Mouse (Mus musculus): ENCODE data around the gene Ola1. TPM values are rescaled to one million over a fixed set of nuclear protein-coding genes. Genes with fewer than 3 reads are reported as not detected.

Gene Ola1
- polyA plus RNA-seq, 1 experiment from 2014 or later: 80.9 TPM

DNA sequence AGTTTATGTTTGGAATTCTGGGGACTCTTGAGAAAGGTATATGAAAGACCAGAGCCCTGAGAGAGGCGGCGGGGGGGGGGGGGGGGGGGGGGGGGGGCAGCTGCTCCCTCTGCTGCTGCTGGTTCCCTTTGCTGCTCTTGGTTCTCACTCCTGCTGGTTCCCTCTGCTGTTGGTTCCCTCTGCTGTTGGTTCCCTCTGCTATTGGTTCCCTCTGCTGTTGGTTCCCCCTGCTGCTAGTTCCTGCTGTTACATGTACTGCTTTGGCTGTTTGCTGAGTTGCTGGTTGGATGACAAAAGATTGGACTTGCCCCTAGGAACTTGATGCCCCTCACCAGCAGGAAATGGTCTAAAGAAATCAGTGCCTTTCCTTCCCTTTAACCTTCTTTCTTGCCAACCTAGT lies 138.6 kb downstream of the Ola1 start:
- WGBS: 20% methylated on average over 1 of the region's 2 CpGs
- H3K27ac ChIP-seq: no peak overlapping the region

DNA sequence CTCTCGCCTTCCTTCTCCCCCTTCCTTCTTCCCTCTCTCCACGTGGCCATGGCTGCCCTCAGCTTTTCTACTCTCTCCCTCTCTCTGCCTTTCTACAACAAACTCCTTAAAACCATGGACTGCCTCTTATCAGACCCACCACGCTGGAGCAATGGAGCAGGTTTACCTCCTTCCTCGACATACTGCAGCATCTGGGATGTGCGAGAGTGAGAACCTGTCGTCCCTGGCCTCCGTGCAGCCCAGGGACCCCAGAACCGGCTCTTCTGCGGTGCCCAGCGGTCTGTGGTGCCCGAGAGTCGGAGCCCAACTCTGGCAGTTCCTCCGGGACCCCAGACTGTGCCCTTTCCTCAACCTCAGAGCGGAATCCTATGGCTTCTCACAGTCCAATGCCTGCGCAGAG lies 139.4 kb downstream of the Ola1 start:
- Histone ChIP-seq H3K27me3 (no peaks in the 10 kb centered on the region), H3K4me1 (peaks cover 3% of the 10 kb centered on the region), H3K36me3 (no peaks in the 10 kb centered on the region), H3K9ac (no peak overlapping the region), H3K27ac (no peak overlapping the region), H3K9me3 (replicated peaks) (no peaks in the 10 kb centered on the region), H3K4me3 (no peak overlapping the region), H3K4me2 (replicated peaks) (no peak overlapping the region)
- ATAC-seq (ENCODE audit: low FRiP score): no peak
- WGBS: 64% methylated on average over 15 of the region's 15 CpGs

More for the DNA sequence above, 138.6 kb downstream of the Ola1 start:
- ATAC-seq (ENCODE audit: low FRiP score): no peak
- H3K4me1 ChIP-seq: peaks cover 3% of the 10 kb centered on the region
- no peaks in the 10 kb centered on the region for H3K36me3 ChIP-seq
- H3K4me2 ChIP-seq (replicated peaks): no peak overlapping the region
- H3K27me3 ChIP-seq: no peaks in the 10 kb centered on the region
- H3K9ac ChIP-seq: no peak overlapping the region
- H3K9me3 ChIP-seq (replicated peaks): no peaks in the 10 kb centered on the region
- no peak overlapping the region for H3K4me3 ChIP-seq

DNA sequence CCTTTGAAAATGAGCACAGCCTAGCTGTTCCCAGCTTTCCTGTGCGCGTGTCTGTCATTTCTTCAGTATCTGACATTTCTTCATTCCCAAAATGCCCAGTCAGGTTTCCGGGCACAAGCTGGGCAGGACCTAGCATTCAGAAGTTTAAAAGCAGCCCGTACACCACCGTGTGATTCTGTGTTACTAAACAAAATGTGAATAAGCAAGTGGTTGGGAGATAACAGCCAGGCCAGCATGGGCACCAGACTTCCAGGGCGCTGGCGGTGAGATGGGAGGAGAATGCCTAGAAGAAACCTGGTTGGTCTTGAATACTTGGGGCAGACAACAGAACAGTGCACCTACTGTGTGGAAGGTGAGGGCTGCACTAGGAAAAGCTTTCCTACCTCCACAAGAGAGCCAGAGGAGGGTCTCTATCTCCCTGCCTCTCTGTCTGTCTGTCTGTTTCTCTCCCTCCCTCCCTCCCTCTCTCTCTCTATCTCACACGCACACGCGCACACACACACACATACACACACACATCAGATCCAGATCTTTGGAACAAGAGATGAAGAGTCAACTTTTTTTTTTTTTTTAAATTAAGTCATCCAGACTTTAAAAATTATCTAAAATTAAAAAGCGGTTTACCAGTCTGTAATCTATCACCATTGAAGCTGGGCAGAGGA lies 144.8 kb downstream of the Ola1 start:
- H3K27me3 ChIP-seq: no peaks in the 10 kb centered on the region
- no peak overlapping the region for H3K4me3 ChIP-seq
- H3K4me2 ChIP-seq (replicated peaks): no peak overlapping the region
- no peaks in the 10 kb centered on the region for H3K36me3 ChIP-seq
- H3K9me3 ChIP-seq (replicated peaks): no peaks in the 10 kb centered on the region
- ATAC-seq (ENCODE audit: low FRiP score): no peak
- H3K4me1 ChIP-seq: no peaks in the 10 kb centered on the region
- no peak overlapping the region for H3K27ac ChIP-seq
- no peak overlapping the region for H3K9ac ChIP-seq
- 94% methylated on average over 11 of the region's 11 CpGs for WGBS

DNA sequence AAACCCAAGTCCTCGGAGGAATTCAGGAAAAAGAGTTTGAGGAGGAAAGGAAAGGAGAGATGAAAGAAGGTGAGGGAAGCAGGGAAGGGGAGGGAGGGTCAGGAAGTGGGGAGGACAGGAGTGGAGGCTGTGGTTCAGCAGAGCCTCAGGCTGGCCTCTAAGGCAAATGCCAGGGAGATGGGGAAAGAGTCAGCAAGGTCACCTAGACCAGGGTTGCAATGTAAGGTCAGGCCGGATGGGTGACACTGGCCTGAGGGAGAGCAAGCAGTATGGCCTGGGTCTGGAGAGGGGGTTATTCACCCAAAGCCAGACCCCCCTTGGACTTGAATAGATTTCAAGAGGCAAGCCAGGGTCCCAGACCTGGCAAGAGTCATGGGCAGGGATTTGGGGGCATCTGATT lies 147.5 kb downstream of the Ola1 start:
- ATAC-seq (ENCODE audit: low FRiP score): no peak
- no peak overlapping the region for H3K4me2 ChIP-seq (replicated peaks)
- H3K27ac ChIP-seq: no peak overlapping the region
- H3K9me3 ChIP-seq (replicated peaks): no peaks in the 10 kb centered on the region
- no peaks in the 10 kb centered on the region for H3K27me3 ChIP-seq
- H3K9ac ChIP-seq: no peak overlapping the region
- no peaks in the 10 kb centered on the region for H3K36me3 ChIP-seq
- H3K4me3 ChIP-seq: no peak overlapping the region
- 66% methylated on average over 2 of the region's 2 CpGs for WGBS
- peaks cover 6% of the 10 kb centered on the region; the same call in 1 of the 2 replicates for H3K4me1 ChIP-seq

DNA sequence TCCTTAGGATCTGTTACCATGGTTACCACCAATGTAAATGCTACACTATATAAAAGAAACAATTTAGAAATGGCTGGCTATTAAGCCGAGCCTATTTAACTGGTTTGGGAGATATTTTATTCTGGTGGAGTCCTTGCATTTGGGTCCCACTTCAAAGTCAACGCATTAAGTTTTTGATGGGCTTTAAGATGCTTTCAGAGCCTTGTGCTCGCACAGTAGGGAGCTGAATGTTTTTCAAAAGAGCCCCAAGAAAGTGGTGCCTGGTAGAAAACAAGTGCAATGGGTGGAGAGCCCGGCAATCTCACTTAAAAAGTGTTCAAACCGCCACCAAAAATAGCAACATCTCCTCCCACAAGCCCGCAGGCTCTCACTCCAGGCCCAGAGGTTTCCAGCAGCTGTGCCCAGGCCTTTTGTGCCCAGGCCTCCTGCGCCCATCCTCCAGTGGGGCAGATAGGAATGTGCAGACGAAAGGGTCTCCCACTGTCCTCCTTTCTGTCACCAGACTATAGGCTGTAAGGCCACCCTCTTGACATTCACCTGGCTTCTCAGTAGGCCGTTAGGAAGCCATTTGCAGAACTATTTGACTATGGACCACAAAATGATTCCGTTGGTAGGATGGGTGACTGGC lies 148.2 kb downstream of the Ola1 start:
- Histone ChIP-seq H3K27ac (no peak overlapping the region), H3K36me3 (no peaks in the 10 kb centered on the region), H3K9ac (no peak overlapping the region), H3K4me2 (replicated peaks) (no peak overlapping the region), H3K9me3 (replicated peaks) (no peaks in the 10 kb centered on the region), H3K4me3 (no peak overlapping the region), H3K4me1 (peaks cover 6% of the 10 kb centered on the region; the same call in 1 of the 2 replicates), H3K27me3 (no peaks in the 10 kb centered on the region)
- WGBS: 43% methylated on average over 10 of the region's 10 CpGs
- ATAC-seq (ENCODE audit: low FRiP score): no peak

DNA sequence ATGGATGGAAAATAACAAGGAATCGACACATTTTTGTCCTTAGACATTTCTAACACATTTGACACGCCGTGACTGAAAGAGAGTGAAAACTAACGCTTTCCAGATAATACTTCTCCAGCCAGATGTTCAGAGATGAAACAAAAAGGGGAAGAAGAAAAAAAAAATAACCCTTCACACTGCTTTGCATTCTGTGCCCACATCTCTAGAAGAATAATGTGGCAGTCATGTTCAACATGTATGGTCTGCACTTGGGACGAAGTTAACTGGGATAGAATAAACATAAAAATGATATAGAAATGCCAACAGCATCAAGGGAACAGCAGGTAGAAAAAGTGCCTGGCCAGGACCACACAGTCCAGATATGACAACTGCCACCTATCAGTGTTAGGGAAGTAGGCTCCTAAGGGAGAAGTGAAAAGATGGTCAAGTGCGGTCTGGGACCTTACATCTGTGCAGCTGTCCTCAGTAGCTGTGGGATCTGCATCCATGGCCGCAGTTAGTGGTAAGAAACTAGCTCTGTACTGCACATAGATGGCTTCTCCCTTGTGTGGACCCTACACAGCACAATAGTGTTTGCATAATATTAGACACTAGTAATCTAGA lies 149.4 kb downstream of the Ola1 start:
- Histone ChIP-seq H3K4me3 (no peak overlapping the region), H3K9me3 (replicated peaks) (no peaks in the 10 kb centered on the region), H3K36me3 (no peaks in the 10 kb centered on the region), H3K27me3 (no peaks in the 10 kb centered on the region), H3K4me1 (peaks cover 6% of the 10 kb centered on the region; the same call in 1 of the 2 replicates), H3K9ac (no peak overlapping the region), H3K27ac (no peak overlapping the region), H3K4me2 (replicated peaks) (no peak overlapping the region)
- no peak for ATAC-seq (ENCODE audit: low FRiP score)
- WGBS: 88% methylated on average over 7 of the region's 7 CpGs

DNA sequence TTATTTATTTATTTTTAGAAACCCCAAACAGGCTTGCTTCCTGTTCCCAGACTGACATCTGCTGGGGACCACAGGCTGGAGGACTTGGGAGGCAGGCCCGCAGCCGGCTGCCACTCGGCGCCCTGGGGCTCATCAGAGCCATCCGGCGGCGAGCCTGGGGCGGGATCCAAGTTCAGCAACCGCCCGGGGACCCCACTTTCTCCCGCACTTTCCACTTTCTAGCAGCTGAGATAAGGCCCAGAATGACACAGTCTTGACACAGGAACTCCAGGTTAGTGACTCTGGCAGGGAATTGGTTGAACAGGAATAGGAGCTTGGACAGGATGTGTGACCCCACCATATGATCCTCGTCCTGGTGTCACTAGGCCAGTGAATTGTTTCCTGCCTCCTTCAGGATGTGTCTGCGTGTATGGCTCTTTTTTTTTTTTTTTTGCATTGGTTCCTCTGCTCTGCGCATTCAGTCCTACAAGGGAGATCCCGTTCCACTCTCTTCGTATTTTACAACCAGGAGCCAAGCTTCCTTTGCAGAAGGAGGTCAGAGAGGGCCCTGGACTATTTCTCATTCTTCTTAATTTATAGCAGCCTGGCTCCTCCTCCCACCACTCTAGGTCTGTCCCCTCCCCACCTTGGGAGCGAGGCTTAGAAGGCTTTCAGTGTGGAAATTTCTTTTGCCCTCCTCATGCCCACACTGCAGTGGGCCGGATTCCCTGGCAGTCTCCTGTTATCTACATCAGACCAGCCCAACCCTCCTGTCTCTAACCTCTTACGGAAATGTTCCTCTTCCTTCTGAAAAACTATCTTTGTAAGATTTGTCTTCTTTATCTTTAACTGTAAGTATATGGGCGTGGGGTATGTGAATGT lies 152.2 kb downstream of the Ola1 start:
- Histone ChIP-seq H3K27ac (no peak overlapping the region), H3K4me3 (no peak overlapping the region), H3K9me3 (replicated peaks) (no peaks in the 10 kb centered on the region), H3K4me2 (replicated peaks) (no peak overlapping the region), H3K36me3 (no peaks in the 10 kb centered on the region), H3K9ac (no peak overlapping the region), H3K4me1 (peaks cover 6% of the 10 kb centered on the region; the same call in 1 of the 2 replicates), H3K27me3 (no peaks in the 10 kb centered on the region)
- 29% methylated on average over 20 of the region's 20 CpGs for WGBS
- no peak for ATAC-seq (ENCODE audit: low FRiP score)

DNA sequence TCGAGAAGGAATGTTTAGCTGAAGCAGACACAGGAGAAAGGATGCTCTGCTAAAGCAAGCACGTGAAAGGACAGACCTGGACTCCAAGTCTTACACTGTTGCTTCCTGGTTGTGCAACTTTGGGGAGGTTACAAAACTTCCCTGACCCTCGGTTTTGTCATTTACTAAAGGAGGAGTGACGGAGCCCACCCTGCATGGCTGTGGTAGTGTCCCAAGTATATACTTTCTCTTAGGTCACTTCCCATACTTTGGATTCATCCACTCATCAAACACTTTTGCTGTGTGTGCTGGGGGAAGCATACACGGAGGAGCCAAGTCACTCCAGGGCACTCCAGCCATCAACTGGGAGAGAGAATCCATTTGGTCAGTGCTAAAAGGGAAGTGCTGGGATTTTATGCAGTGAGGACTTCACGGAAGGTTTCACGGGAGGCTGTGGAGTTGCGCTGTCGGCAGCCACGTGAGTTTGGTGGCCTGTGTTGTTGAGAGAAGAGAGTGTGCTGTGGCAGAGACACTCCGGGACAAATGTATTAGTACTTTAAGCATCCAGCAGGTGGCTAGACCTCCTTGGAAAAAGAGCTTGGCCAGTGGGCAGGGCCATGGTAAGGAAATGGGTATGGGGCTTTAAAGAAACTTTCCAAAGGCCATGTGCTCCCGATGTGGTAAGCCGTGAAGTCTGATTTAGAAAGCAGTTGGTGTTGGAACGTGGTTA lies 154.7 kb downstream of the Ola1 start:
- WGBS: 78% methylated on average over 14 of the region's 14 CpGs
- Histone ChIP-seq H3K4me1 (peaks cover 6% of the 10 kb centered on the region; the same call in 1 of the 2 replicates), H3K27ac (no peak overlapping the region), H3K4me2 (replicated peaks) (no peak overlapping the region), H3K27me3 (no peaks in the 10 kb centered on the region), H3K9ac (no peak overlapping the region), H3K36me3 (no peaks in the 10 kb centered on the region), H3K4me3 (no peak overlapping the region), H3K9me3 (replicated peaks) (no peaks in the 10 kb centered on the region)
- no peak for ATAC-seq (ENCODE audit: low FRiP score)

DNA sequence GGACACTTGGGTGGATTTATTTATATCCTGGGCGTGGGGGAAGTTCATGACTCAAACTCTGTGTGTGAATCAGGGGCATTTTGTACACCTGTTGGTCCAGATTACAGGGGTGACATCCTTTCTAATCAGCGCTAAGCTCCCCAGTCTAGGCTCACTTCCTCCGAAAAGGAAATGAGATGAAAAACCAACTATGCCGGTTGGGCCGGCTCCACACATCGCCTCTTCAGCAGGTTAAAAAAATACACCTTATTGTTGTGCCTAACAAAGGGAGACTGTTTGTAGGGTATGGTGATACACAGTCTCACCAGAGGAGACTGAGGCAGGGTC lies 158.5 kb downstream of the Ola1 start:
- no peaks in the 10 kb centered on the region for H3K9me3 ChIP-seq (replicated peaks)
- H3K27ac ChIP-seq: no peak overlapping the region
- H3K4me3 ChIP-seq: no peak overlapping the region
- H3K4me2 ChIP-seq (replicated peaks): no peak overlapping the region
- ATAC-seq (ENCODE audit: low FRiP score): no peak
- H3K36me3 ChIP-seq: no peaks in the 10 kb centered on the region
- no peaks in the 10 kb centered on the region for H3K4me1 ChIP-seq
- WGBS: 65% methylated on average over 6 of the region's 6 CpGs
- H3K27me3 ChIP-seq: 0 out of 2 replicates have a peak, but pooled peaks cover 3% of the 10 kb centered on the region
- H3K9ac ChIP-seq: no peak overlapping the region

DNA sequence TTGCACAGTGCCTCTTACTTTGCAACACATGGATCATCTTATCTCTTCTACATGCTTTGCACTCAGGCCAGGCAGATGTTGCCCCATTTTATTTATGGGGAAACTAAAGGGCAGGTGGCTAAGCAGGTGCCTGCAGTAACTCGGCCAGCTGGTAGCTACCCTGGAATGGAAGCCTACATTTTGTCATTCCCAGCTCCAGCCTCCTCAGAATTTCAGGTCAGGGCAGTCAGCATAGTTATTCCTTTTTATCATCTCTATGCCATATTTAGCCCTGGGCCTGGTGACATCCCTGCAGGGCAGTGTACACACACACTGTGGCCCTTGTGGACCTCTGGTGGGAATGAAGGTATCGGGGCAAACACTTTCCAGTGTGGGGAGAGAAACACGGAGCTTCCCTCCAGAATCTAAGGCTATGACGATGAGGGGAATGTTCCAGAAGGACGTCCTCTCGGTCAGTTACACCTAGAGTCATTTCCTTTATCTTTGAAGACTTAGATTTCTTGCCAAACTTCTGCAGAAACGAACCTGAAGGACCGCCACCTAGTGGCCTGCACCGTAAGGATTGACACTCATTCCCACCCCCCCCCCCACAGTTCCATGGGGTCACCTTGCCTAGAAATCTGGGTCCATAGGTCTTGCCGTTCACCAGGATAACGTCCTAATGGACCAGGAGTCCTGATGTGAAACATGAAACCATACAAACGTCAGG lies 159.0 kb downstream of the Ola1 start:
- 0 out of 2 replicates have a peak, but pooled peaks cover 3% of the 10 kb centered on the region for H3K27me3 ChIP-seq
- H3K4me1 ChIP-seq: no peaks in the 10 kb centered on the region
- H3K4me3 ChIP-seq: no peak overlapping the region
- H3K36me3 ChIP-seq: no peaks in the 10 kb centered on the region
- H3K9ac ChIP-seq: no peak overlapping the region
- H3K9me3 ChIP-seq (replicated peaks): no peaks in the 10 kb centered on the region
- H3K27ac ChIP-seq: no peak overlapping the region
- 39% methylated on average over 12 of the region's 12 CpGs for WGBS
- H3K4me2 ChIP-seq (replicated peaks): no peak overlapping the region
- no peak for ATAC-seq (ENCODE audit: low FRiP score)

DNA sequence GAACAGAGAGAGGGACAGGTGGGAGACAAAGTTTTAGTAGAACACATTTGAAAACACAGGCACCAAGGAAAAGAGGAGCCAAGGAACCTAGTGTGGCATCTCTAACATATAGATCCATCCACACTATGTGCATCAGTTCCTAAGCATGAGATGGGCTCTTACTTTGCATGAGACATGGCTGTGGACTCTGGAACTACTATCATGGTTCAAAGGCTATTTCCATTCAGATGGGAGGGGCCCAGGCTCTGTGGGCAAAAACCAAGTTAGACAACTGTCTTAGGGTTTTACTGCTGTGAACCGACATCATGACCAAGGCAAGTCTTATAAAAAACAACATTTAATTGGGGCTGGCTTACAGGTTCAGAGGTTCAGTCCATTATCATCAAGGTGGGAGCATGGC lies 160.4 kb downstream of the Ola1 start:
- no peaks in the 10 kb centered on the region for H3K36me3 ChIP-seq
- H3K4me3 ChIP-seq: no peak overlapping the region
- H3K4me1 ChIP-seq: no peaks in the 10 kb centered on the region
- 0 out of 2 replicates have a peak, but pooled peaks cover 3% of the 10 kb centered on the region for H3K27me3 ChIP-seq
- ATAC-seq (ENCODE audit: low FRiP score): no peak
- no peak overlapping the region for H3K27ac ChIP-seq
- H3K9me3 ChIP-seq (replicated peaks): no peaks in the 10 kb centered on the region
- no peak overlapping the region for H3K4me2 ChIP-seq (replicated peaks)
- whole genome bisulfite sequencing: 92% methylated on average over 1 of the region's 1 CpGs
- H3K9ac ChIP-seq: no peak overlapping the region
